In the genomic region with DNA sequence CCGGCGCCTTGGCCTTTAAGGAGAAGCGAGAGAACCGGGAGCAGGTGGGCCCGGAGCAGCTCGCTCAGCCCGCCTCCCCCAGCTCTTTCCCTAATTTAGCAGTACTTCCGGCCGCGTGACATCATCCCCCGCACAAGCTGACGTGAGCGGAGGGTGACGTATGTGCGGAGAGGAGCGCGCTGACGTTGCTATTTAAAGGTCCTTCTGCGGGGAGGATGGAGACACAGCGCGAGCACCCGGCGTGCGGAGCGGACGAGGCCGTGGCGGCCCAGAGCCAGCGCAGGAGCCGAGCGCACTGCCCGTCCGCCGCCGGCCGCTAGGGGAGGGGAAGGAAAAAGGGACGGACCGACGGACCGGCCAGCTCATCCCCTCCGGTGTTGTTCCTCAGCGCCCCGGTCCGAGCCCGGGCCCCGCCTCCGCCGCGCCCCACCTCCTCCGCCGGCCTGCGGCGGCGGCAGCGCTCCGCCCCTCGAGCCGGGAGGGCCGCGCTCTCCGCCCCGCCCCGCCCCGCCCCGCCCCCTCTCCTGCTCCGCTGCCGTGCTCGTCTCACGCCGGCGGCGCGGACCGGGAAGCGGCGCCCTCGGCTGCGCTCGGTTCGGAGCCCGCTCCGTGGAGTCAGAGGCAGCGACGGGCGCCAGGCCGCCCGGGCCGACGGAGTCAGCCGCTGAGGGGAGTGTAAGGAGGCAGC, we compare ENCODE assay signal across 8 mouse cellular contexts. TPM values are rescaled to one million over a fixed set of nuclear protein-coding genes. Genes with fewer than 3 reads are reported as not detected.
A peak's percentile ranks its signal among the peaks of the same experiment; 100 is the strongest.
DNase-seq lines count a peak whose midpoint lies in the region; ATAC-seq and TF ChIP-seq lines count a peak whose summit lies in the region.

No protein-coding gene starts in this region.

- TF ChIP-seq POLR2A in bone marrow macrophage, adult 2 months (IDR thresholded peaks at IDR 0.05; ENCODE audit: borderline replicate concordance, low read depth, low read length) = no peak
- TF ChIP-seq POLR2A in embryonic fibroblast, embryonic 13.5 days (IDR thresholded peaks at IDR 0.05; ENCODE audit: low read depth, low read length) = peak; percentile 73

- peak overlapping the region; percentile 95 for H3K4me3 ChIP-seq in bone marrow macrophage, adult 2 months (ENCODE audit: insufficient read depth, low read length)
- H3K4me3 ChIP-seq in embryonic fibroblast, embryonic 13.5 days (ENCODE audit: insufficient read depth, low read length) = peak overlapping the region; percentile 87
- H3K4me3 ChIP-seq in kidney, embryonic 14.5 days (ENCODE audit: low read length) = peak overlapping the region; percentile 88
- peak overlapping the region; percentile 86 for H3K4me3 ChIP-seq in limb, embryonic 15.5 days

- H3K27me3 ChIP-seq in kidney, embryonic 14.5 days (ENCODE audit: control insufficient read depth, insufficient read depth, low read length) = no peaks in the 10 kb centered on the region
- H3K27me3 ChIP-seq in limb, embryonic 15.5 days = no peaks in the 10 kb centered on the region

- H3K9ac ChIP-seq in kidney, embryonic 14.5 days (ENCODE audit: low read depth, low read length) = peak overlapping the region; percentile 88
- H3K9ac ChIP-seq in limb, embryonic 15.5 days = peak overlapping the region; percentile 79

- H3K36me3 ChIP-seq in kidney, embryonic 14.5 days (ENCODE audit: control insufficient read depth, insufficient read depth, low read length) = no peaks in the 10 kb centered on the region
- no peaks in the 10 kb centered on the region for H3K36me3 ChIP-seq in limb, embryonic 15.5 days

- peak overlapping the region; percentile 58 for H3K4me2 ChIP-seq in kidney, embryonic 14.5 days (replicated peaks; ENCODE audit: low read depth, low read length)
- peak overlapping the region; percentile 77 for H3K4me2 ChIP-seq in limb, embryonic 15.5 days

- H3K9me3 ChIP-seq in kidney, embryonic 14.5 days (ENCODE audit: control insufficient read depth, low read length) = no peaks in the 10 kb centered on the region
- H3K9me3 ChIP-seq in limb, embryonic 15.5 days = no peaks in the 10 kb centered on the region

- no peak for TF ChIP-seq CTCF in bone marrow macrophage, adult 2 months (IDR thresholded peaks at IDR 0.05; ENCODE audit: low read depth, low read length)
- TF ChIP-seq CTCF in embryonic fibroblast, embryonic 13.5 days (IDR thresholded peaks at IDR 0.05; ENCODE audit: borderline replicate concordance, insufficient read depth, low read length) = peak; percentile 15; the same call in 1 of the 2 replicates

- peak; percentile 97 for DNase-seq in A20 (ENCODE audit: low read depth, low spot score)
- peak; percentile 95 to 97 for DNase-seq in heart, adult 9 months (ENCODE audit: low spot score in 2 of 2)
- DNase-seq in monocyte, adult 2 months (ENCODE audit: low read depth in 1 of 2, low spot score in 2 of 2) = peak; percentile 86 to 93
- DNase-seq in spleen, postnatal 36 days (ENCODE audit: low spot score in 2 of 2) = peak; percentile 94

- ATAC-seq in kidney, embryonic 14.5 days (ENCODE audit: low FRiP score, low TSS enrichment) = peak; percentile 97
- peak; percentile 97 for ATAC-seq in limb, embryonic 15.5 days (ENCODE audit: insufficient number of reproducible peaks, low FRiP score, low TSS enrichment, low read depth)

- WGBS in kidney, embryonic 14.5 days = under 1% methylated on average over 45 of the region's 90 CpGs
- WGBS in limb, embryonic 15.5 days = under 1% methylated on average over 54 of the region's 90 CpGs

- H3K27ac ChIP-seq in bone marrow macrophage, adult 2 months (ENCODE audit: insufficient read depth, low read depth, low read length) = peak overlapping the region; percentile 85
- peak overlapping the region; percentile 66 for H3K27ac ChIP-seq in embryonic fibroblast, embryonic 13.5 days (ENCODE audit: insufficient read depth, low read length)
- peak overlapping the region; percentile 90 for H3K27ac ChIP-seq in kidney, embryonic 14.5 days (ENCODE audit: low read depth, low read length)
- H3K27ac ChIP-seq in limb, embryonic 15.5 days = peak overlapping the region; percentile 96

- peaks cover 10% of the 10 kb centered on the region for H3K4me1 ChIP-seq in bone marrow macrophage, adult 2 months (ENCODE audit: control insufficient read depth, insufficient read depth, low read length)
- peaks cover 5% of the 10 kb centered on the region for H3K4me1 ChIP-seq in embryonic fibroblast, embryonic 13.5 days (ENCODE audit: control insufficient read depth, insufficient read depth, low read length)
- peaks cover 14% of the 10 kb centered on the region; the same call in 1 of the 2 replicates for H3K4me1 ChIP-seq in kidney, embryonic 14.5 days (ENCODE audit: control insufficient read depth, insufficient read depth, low read length)
- H3K4me1 ChIP-seq in limb, embryonic 15.5 days = peaks cover 11% of the 10 kb centered on the region; the same call in 1 of the 2 replicates

RNA-seq across cellular contexts. Expression of a gene that starts 4.3 kb away (rescaled TPM):
- polyA plus RNA-seq in bone marrow macrophage, adult 2 months (2012; ENCODE audit: insufficient read depth, insufficient read length, missing spikeins) = 7.4 TPM in 2 replicates
- 19.4 and 21.5 TPM in 2 replicates for polyA plus RNA-seq in embryonic fibroblast, embryonic 13.5 days (2011; ENCODE audit: insufficient read length, low read depth, missing spikeins)
- 8.6 and 8.9 TPM in 2 replicates for polyA plus RNA-seq in kidney, embryonic 14.5 days (2014; fragmentation: Nextera tagmentation; extraction: Ambion mirVana)
- 4.2 and 4.7 TPM in 2 replicates for polyA plus RNA-seq in limb, embryonic 15.5 days (2015; fragmentation: Nextera tagmentation; extraction: Ambion mirVana)

Comparison
In these comparisons a context has a peak if more than half of its experiments do, and no peak if none do; other contexts are left out.
1. Peak in every context shown above with its lines: DNase-seq, ATAC-seq, H3K4me3 ChIP-seq and H3K27ac ChIP-seq.